Mouse (Mus musculus) small intestine, adult 2 months (tissue): ENCODE data around the gene Rasgef1b.

ENCODE experiments used
- CTCF ChIP-seq: fragments of 200-500 bp; IDR thresholded peaks from 2 replicates; pipeline ENCODE4 v1.5.1; 2012; ENCODE audit warnings: low read depth, mild to moderate bottlenecking, control low read depth, inconsistent platforms, low read length, moderate library complexity, mixed read lengths; ENCODE audit not compliant: insufficient replicate concordance, insufficient read length; ENCODE audit errors: extremely low read depth
- POLR2A ChIP-seq: fragments of 200-500 bp; IDR thresholded peaks from 2 replicates; pipeline ENCODE4 v1.6.1; 2012; ENCODE audit warnings: low read depth, mild to moderate bottlenecking, control low read depth, inconsistent platforms, low read length, moderate library complexity

GRCm38 (mm10) chr5:99575897-99576296 lies 153.0 kb downstream of the Rasgef1b start:
- TF ChIP-seq POLR2A: no peak
- no peak for TF ChIP-seq CTCF
